Mouse (Mus musculus) myocyte (in vitro differentiated cells): Measurements from ENCODE around the gene Col16a1. TPM values are rescaled to one million over a fixed set of nuclear protein-coding genes. Genes with fewer than 3 reads are reported as not detected.
A peak's percentile ranks its signal among the peaks of the same experiment; 100 is the strongest.

Source experiments
- H3K27me3 ChIP-seq: one replicate; pipeline ENCODE4 v1.6.1; 2011; ENCODE audit not compliant: control insufficient read depth, insufficient read depth, insufficient read length
- H3K36me3 ChIP-seq: one replicate; pipeline ENCODE4 v1.6.1; 2011; ENCODE audit not compliant: control insufficient read depth, insufficient read depth
- H3K4me2 ChIP-seq: one replicate; pipeline ENCODE4 v1.6.1; 2011; ENCODE audit warnings: low read depth, control low read depth
- H3K4me3 ChIP-seq: one replicate; pipeline ENCODE4 v1.5.1; 2011; ENCODE audit warnings: mild to moderate bottlenecking, control low read depth, moderate library complexity
- H3K79me2 ChIP-seq: one replicate; pipeline ENCODE4 v1.6.1; 2011; ENCODE audit not compliant: control insufficient read depth, insufficient read depth
- H3ac ChIP-seq: one replicate; pipeline ENCODE4 v1.6.1; 2011; ENCODE audit not compliant: control insufficient read depth, insufficient read length
- CEBPB ChIP-seq: IDR thresholded peaks from 2 replicates; pipeline ENCODE4 v1.6.1; 2011; ENCODE audit warnings: mild to moderate bottlenecking, moderate library complexity; ENCODE audit not compliant: poor library complexity, insufficient read depth, severe bottlenecking
- E2F4 ChIP-seq: IDR thresholded peaks from one replicate; pipeline ENCODE4 v1.6.1; 2011; ENCODE audit warnings: mild to moderate bottlenecking, control low read depth, moderate library complexity; ENCODE audit not compliant: insufficient read depth
- MAX ChIP-seq: IDR thresholded peaks from one replicate; pipeline ENCODE4 v1.6.1; 2011; ENCODE audit warnings: low read depth, mild to moderate bottlenecking, control low read depth
- MYOD1 ChIP-seq, 3 experiments: IDR thresholded peaks; one replicate each; pipeline ENCODE4 v1.6.1; 2011; ENCODE audit warnings: control low read depth in 2 of 3, low read depth in 2 of 3, mild to moderate bottlenecking in 2 of 3, moderate library complexity in 1 of 3; ENCODE audit not compliant: insufficient read length in 2 of 3, control insufficient read depth in 1 of 3
- MYOG ChIP-seq, 3 experiments: IDR thresholded peaks; one replicate each; pipeline ENCODE4 v1.6.1; 2011; ENCODE audit warnings: control low read depth in 2 of 3, low read depth in 2 of 3, mild to moderate bottlenecking in 2 of 3; ENCODE audit not compliant: insufficient read length in 2 of 3, control insufficient read depth in 1 of 3, insufficient read depth in 1 of 3
- POLR2A ChIP-seq: IDR thresholded peaks from one replicate; pipeline ENCODE4 v1.6.1; 2011; ENCODE audit warnings: low read depth, mild to moderate bottlenecking, control low read depth, moderate library complexity; ENCODE audit not compliant: insufficient read length
- POLR2AphosphoS2 ChIP-seq: IDR thresholded peaks from one replicate; pipeline ENCODE4 v1.6.1; 2011; ENCODE audit warnings: low read depth, control low read depth; ENCODE audit not compliant: insufficient read length
- REST ChIP-seq: IDR thresholded peaks from one replicate; pipeline ENCODE4 v1.6.1; 2011; ENCODE audit warnings: mild to moderate bottlenecking, control low read depth, moderate library complexity; ENCODE audit not compliant: insufficient read depth, insufficient read length
- SRF ChIP-seq: IDR thresholded peaks from one replicate; pipeline ENCODE4 v1.6.1; 2011; ENCODE audit warnings: low read depth; ENCODE audit not compliant: control insufficient read depth, insufficient read length
- TCF12 ChIP-seq: IDR thresholded peaks from one replicate; pipeline ENCODE4 v1.6.1; 2011; ENCODE audit warnings: mild to moderate bottlenecking, control low read depth; ENCODE audit not compliant: poor library complexity, insufficient read depth, severe bottlenecking
- TCF3 ChIP-seq: IDR thresholded peaks from one replicate; pipeline ENCODE4 v1.6.1; 2011; ENCODE audit warnings: low read depth, control low read depth; ENCODE audit not compliant: insufficient read length
- USF1 ChIP-seq: IDR thresholded peaks from one replicate; pipeline ENCODE4 v1.6.1; 2011; ENCODE audit warnings: low read depth, mild to moderate bottlenecking, control low read depth, moderate library complexity
- polyA plus RNA-seq: library from polyadenylated mRNA; unstranded; fragments of >200 nt; fragmentation: generic; extraction: Trizol; gene quantifications from one replicate; pipeline ENCODE4 v1.2.1, GENCODE M21; 2012; ENCODE audit warnings: missing spikeins

Col16a1 gene
- polyA plus RNA-seq, 1 experiment = 13.9 TPM

- no peak overlapping the region for H3ac ChIP-seq
- H3K4me2 ChIP-seq = peak overlapping the region; percentile 24
Measured at GRCm38 (mm10) chr4:130044211-130044610, 3.4 kb upstream of the Col16a1 start.

GRCm38 (mm10) chr4:130045609-130046008 is 2.0 kb upstream of the Col16a1 start:
- TF ChIP-seq POLR2A = no peak
- TF ChIP-seq REST = no peak
- TF ChIP-seq MYOD1 (IDR thresholded peaks at IDR 0.05; ENCODE audit: control insufficient read depth in 1 of 3, insufficient read length in 2 of 3, low read depth in 2 of 3) = no peak
- TF ChIP-seq CEBPB = no peak
- TF ChIP-seq USF1 = no peak
- no peak for TF ChIP-seq E2F4
- no peak for TF ChIP-seq MAX
- no peak for TF ChIP-seq POLR2AphosphoS2
- no peak for TF ChIP-seq TCF3
- TF ChIP-seq MYOG (IDR thresholded peaks at IDR 0.05; ENCODE audit: control insufficient read depth in 1 of 3, insufficient read depth in 1 of 3, insufficient read length in 2 of 3, low read depth in 2 of 3) = no peak
- TF ChIP-seq SRF = no peak
- TF ChIP-seq TCF12 = no peak
- no peaks in the 10 kb centered on the region for H3K36me3 ChIP-seq
- no peaks in the 10 kb centered on the region for H3K79me2 ChIP-seq
- no peak overlapping the region for H3K4me2 ChIP-seq
- H3ac ChIP-seq = no peak overlapping the region
- no peak overlapping the region for H3K4me3 ChIP-seq
- H3K27me3 ChIP-seq = no peaks in the 10 kb centered on the region

More at GRCm38 (mm10) chr4:130044211-130044610, 3.4 kb upstream of the Col16a1 start:
- no peaks in the 10 kb centered on the region for H3K36me3 ChIP-seq
- H3K27me3 ChIP-seq = no peaks in the 10 kb centered on the region
- no peaks in the 10 kb centered on the region for H3K79me2 ChIP-seq
- H3K4me3 ChIP-seq = no peak overlapping the region
- TF ChIP-seq MAX (no peak), CEBPB (no peak), MYOD1 (IDR thresholded peaks at IDR 0.05; ENCODE audit: control insufficient read depth in 1 of 3, insufficient read length in 2 of 3, low read depth in 2 of 3) (peak in 2 of 3 experiments; percentile 58 to 81), TCF12 (no peak), POLR2AphosphoS2 (no peak), USF1 (no peak), TCF3 (peak; percentile 73), REST (no peak), SRF (no peak), MYOG (IDR thresholded peaks at IDR 0.05; ENCODE audit: control insufficient read depth in 1 of 3, insufficient read depth in 1 of 3, insufficient read length in 2 of 3, low read depth in 2 of 3) (peak; percentile 29 to 86 (median 74)), E2F4 (no peak), POLR2A (no peak)

GRCm38 (mm10) chr4:130048203-130048479 is 501 bp downstream of the Col16a1 start:
- Histone ChIP-seq H3K4me2 (peak overlapping the region; percentile 71), H3K27me3 (no peaks in the 10 kb centered on the region), H3K79me2 (no peaks in the 10 kb centered on the region), H3K36me3 (no peaks in the 10 kb centered on the region), H3K4me3 (no peak overlapping the region), H3ac (no peak overlapping the region)
- TF ChIP-seq CEBPB (no peak), POLR2A (no peak), E2F4 (no peak), TCF3 (no peak), POLR2AphosphoS2 (no peak), MYOD1 (IDR thresholded peaks at IDR 0.05; ENCODE audit: control insufficient read depth in 1 of 3, insufficient read length in 2 of 3, low read depth in 2 of 3) (no peak), MYOG (IDR thresholded peaks at IDR 0.05; ENCODE audit: control insufficient read depth in 1 of 3, insufficient read depth in 1 of 3, insufficient read length in 2 of 3, low read depth in 2 of 3) (no peak), TCF12 (no peak), SRF (no peak), USF1 (no peak), REST (no peak), MAX (no peak)

GRCm38 (mm10) chr4:130050056-130050824 is 2.6 kb downstream of the Col16a1 start:
- Histone ChIP-seq H3K36me3 (no peaks in the 10 kb centered on the region), H3K27me3 (no peaks in the 10 kb centered on the region), H3K4me2 (peak overlapping the region; percentile 64), H3K4me3 (no peak overlapping the region), H3ac (no peak overlapping the region), H3K79me2 (no peaks in the 10 kb centered on the region)
- TF ChIP-seq CEBPB = peak; percentile 76
- no peak for TF ChIP-seq TCF12
- peak; percentile 87 for TF ChIP-seq SRF

- no peak overlapping the region for H3ac ChIP-seq
- H3K79me2 ChIP-seq = no peaks in the 10 kb centered on the region
- H3K27me3 ChIP-seq = no peaks in the 10 kb centered on the region
- no peak overlapping the region for H3K4me3 ChIP-seq
- H3K36me3 ChIP-seq = no peaks in the 10 kb centered on the region
- no peak for TF ChIP-seq SRF
- TF ChIP-seq TCF3 = no peak
- no peak for TF ChIP-seq E2F4
- no peak for TF ChIP-seq REST
- no peak for TF ChIP-seq MYOD1 (IDR thresholded peaks at IDR 0.05; ENCODE audit: control insufficient read depth in 1 of 3, insufficient read length in 2 of 3, low read depth in 2 of 3)
- TF ChIP-seq TCF12 = no peak
- TF ChIP-seq POLR2AphosphoS2 = no peak
- TF ChIP-seq POLR2A = no peak
- no peak for TF ChIP-seq CEBPB
- no peak for TF ChIP-seq MYOG (IDR thresholded peaks at IDR 0.05; ENCODE audit: control insufficient read depth in 1 of 3, insufficient read depth in 1 of 3, insufficient read length in 2 of 3, low read depth in 2 of 3)
- TF ChIP-seq MAX = no peak
- TF ChIP-seq USF1 = no peak
- H3K4me2 ChIP-seq = no peak overlapping the region
Measured at GRCm38 (mm10) chr4:130052283-130052682, 4.6 kb downstream of the Col16a1 start.
